Mouse (Mus musculus) forebrain, embryonic 10.5 days (tissue): ENCODE data around the gene Sestd1. TPM values are rescaled to one million over a fixed set of nuclear protein-coding genes. Genes with fewer than 3 reads are reported as not detected.

Experiments used
- DNase-seq: peaks from one replicate; pipeline ENCODE4 v3.0.0-alpha.2; 2017; ENCODE audit warnings: low spot score; ENCODE audit errors: extremely low spot score
- H3K27ac ChIP-seq: fragments of 300-500 bp; sonication (generic); 2 replicates; pipeline ENCODE4 v1.5.1; 2016; ENCODE audit warnings: mild to moderate bottlenecking
- H3K27me3 ChIP-seq: fragments of 300-500 bp; sonication (generic); 2 replicates; pipeline ENCODE4 v1.6.1; 2016; ENCODE audit warnings: mild to moderate bottlenecking; ENCODE audit not compliant: poor library complexity, severe bottlenecking
- H3K36me3 ChIP-seq: fragments of 300-500 bp; sonication (generic); replicated peaks from 2 replicates; pipeline ENCODE4 v1.6.1; 2016; ENCODE audit warnings: mild to moderate bottlenecking, moderate library complexity
- H3K4me1 ChIP-seq: fragments of 300-500 bp; sonication (generic); 2 replicates; pipeline ENCODE4 v1.6.1; 2016
- H3K4me3 ChIP-seq: fragments of 300-500 bp; sonication (generic); 2 replicates; pipeline ENCODE4 v1.5.1; 2016; ENCODE audit warnings: mild to moderate bottlenecking, moderate library complexity
- H3K9me3 ChIP-seq: fragments of 300-500 bp; sonication (generic); 2 replicates; pipeline ENCODE4 v1.6.1; 2016; ENCODE audit warnings: mild to moderate bottlenecking, moderate library complexity
- WGBS: fragments of 180-500 bp; shearing (Covaris S2); methylation state at CpG from one replicate; pipeline ENCODE4 v1.1.7; 2016; 5-methylcytosine and 5-hydroxymethylcytosine counted together
- polyA plus RNA-seq: library from polyadenylated mRNA; unstranded; fragments of >200 nt; fragmentation: Nextera tagmentation; extraction: Ambion mirVana; gene quantifications from 2 replicates; pipeline ENCODE4 v1.2.1, GENCODE M21; 2016

Sestd1 gene
- polyA plus RNA-seq, 1 experiment from 2014 or later, result 16.6 TPM

GRCm38 (mm10) chr2:77242248-77242647, 38.1 kb downstream of the Sestd1 start:
- 91% methylated on average over 6 of the region's 6 CpGs for WGBS
- H3K4me1 ChIP-seq, result peaks cover 11% of the 10 kb centered on the region
- no peak overlapping the region for H3K27ac ChIP-seq
- no peaks in the 10 kb centered on the region for H3K9me3 ChIP-seq
- H3K36me3 ChIP-seq, result peaks cover 73% of the 10 kb centered on the region
- no peak for DNase-seq
- H3K4me3 ChIP-seq, result no peak overlapping the region
- H3K27me3 ChIP-seq, result no peaks in the 10 kb centered on the region

- WGBS, result 95% methylated on average over 3 of the region's 3 CpGs
Measured at GRCm38 (mm10) chr2:77238607-77239006, 41.8 kb downstream of the Sestd1 start.

GRCm38 (mm10) chr2:77238046-77238445, 42.3 kb downstream of the Sestd1 start:
- WGBS, result 90% methylated on average over 3 of the region's 3 CpGs
- DNase-seq, result no peak
- peaks cover 72% of the 10 kb centered on the region for H3K36me3 ChIP-seq
- no peaks in the 10 kb centered on the region for H3K4me1 ChIP-seq
- H3K27ac ChIP-seq, result no peak overlapping the region
- H3K27me3 ChIP-seq, result no peaks in the 10 kb centered on the region
- no peaks in the 10 kb centered on the region for H3K9me3 ChIP-seq
- H3K4me3 ChIP-seq, result no peak overlapping the region

More at GRCm38 (mm10) chr2:77238607-77239006, 41.8 kb downstream of the Sestd1 start:
- H3K27me3 ChIP-seq, result no peaks in the 10 kb centered on the region
- no peak for DNase-seq
- no peak overlapping the region for H3K27ac ChIP-seq
- H3K4me1 ChIP-seq, result no peaks in the 10 kb centered on the region
- no peak overlapping the region for H3K4me3 ChIP-seq
- H3K9me3 ChIP-seq, result no peaks in the 10 kb centered on the region
- H3K36me3 ChIP-seq, result peaks cover 71% of the 10 kb centered on the region

GRCm38 (mm10) chr2:77236860-77237259, 43.5 kb downstream of the Sestd1 start:
- WGBS, result 89% methylated on average over 4 of the region's 4 CpGs
- peaks cover 76% of the 10 kb centered on the region for H3K36me3 ChIP-seq

GRCm38 (mm10) chr2:77235896-77236295, 44.5 kb downstream of the Sestd1 start:
- Histone ChIP-seq H3K4me3 (no peak overlapping the region), H3K9me3 (no peaks in the 10 kb centered on the region), H3K27ac (no peak overlapping the region), H3K4me1 (no peaks in the 10 kb centered on the region), H3K27me3 (no peaks in the 10 kb centered on the region), H3K36me3 (peaks cover 79% of the 10 kb centered on the region)
- DNase-seq, result no peak
- WGBS, result 93% methylated on average over 4 of the region's 4 CpGs

More at GRCm38 (mm10) chr2:77236860-77237259, 43.5 kb downstream of the Sestd1 start:
- H3K4me1 ChIP-seq, result no peaks in the 10 kb centered on the region
- H3K4me3 ChIP-seq, result no peak overlapping the region
- DNase-seq, result no peak
- H3K9me3 ChIP-seq, result no peaks in the 10 kb centered on the region
- H3K27me3 ChIP-seq, result no peaks in the 10 kb centered on the region
- H3K27ac ChIP-seq, result no peak overlapping the region

- H3K36me3 ChIP-seq, result peaks cover 57% of the 10 kb centered on the region
- DNase-seq, result no peak
- 90% methylated on average over 2 of the region's 2 CpGs for WGBS
- H3K9me3 ChIP-seq, result no peaks in the 10 kb centered on the region
- H3K4me1 ChIP-seq, result no peaks in the 10 kb centered on the region
- no peak overlapping the region for H3K27ac ChIP-seq
- no peaks in the 10 kb centered on the region for H3K27me3 ChIP-seq
- no peak overlapping the region for H3K4me3 ChIP-seq
Measured at GRCm38 (mm10) chr2:77232604-77233003, 47.8 kb downstream of the Sestd1 start.

GRCm38 (mm10) chr2:77220960-77221359, 59.4 kb downstream of the Sestd1 start:
- H3K4me3 ChIP-seq, result no peak overlapping the region
- H3K4me1 ChIP-seq, result no peaks in the 10 kb centered on the region
- 86% methylated on average over 2 of the region's 2 CpGs for WGBS
- H3K36me3 ChIP-seq, result peaks cover 20% of the 10 kb centered on the region
- no peak for DNase-seq
- no peaks in the 10 kb centered on the region for H3K9me3 ChIP-seq
- H3K27ac ChIP-seq, result no peak overlapping the region
- no peaks in the 10 kb centered on the region for H3K27me3 ChIP-seq

GRCm38 (mm10) chr2:77212885-77213284, 67.5 kb downstream of the Sestd1 start:
- H3K27ac ChIP-seq, result no peak overlapping the region
- no peaks in the 10 kb centered on the region for H3K27me3 ChIP-seq
- H3K4me1 ChIP-seq, result no peaks in the 10 kb centered on the region
- WGBS, result 85% methylated on average over 5 of the region's 5 CpGs
- DNase-seq, result no peak
- peaks cover 60% of the 10 kb centered on the region for H3K36me3 ChIP-seq
- no peaks in the 10 kb centered on the region for H3K9me3 ChIP-seq
- no peak overlapping the region for H3K4me3 ChIP-seq

- no peak overlapping the region for H3K4me3 ChIP-seq
- H3K36me3 ChIP-seq, result peaks cover 44% of the 10 kb centered on the region
- no peaks in the 10 kb centered on the region for H3K4me1 ChIP-seq
- WGBS, result 92% methylated on average over 3 of the region's 3 CpGs
- no peaks in the 10 kb centered on the region for H3K27me3 ChIP-seq
- H3K9me3 ChIP-seq, result no peaks in the 10 kb centered on the region
- H3K27ac ChIP-seq, result no peak overlapping the region
- no peak for DNase-seq
Measured at GRCm38 (mm10) chr2:77206951-77207350, 73.4 kb downstream of the Sestd1 start.

- H3K27ac ChIP-seq, result no peak overlapping the region
- H3K27me3 ChIP-seq, result no peaks in the 10 kb centered on the region
- 59% methylated on average over 2 of the region's 2 CpGs for WGBS
- H3K36me3 ChIP-seq, result peaks cover 29% of the 10 kb centered on the region
- H3K4me3 ChIP-seq, result no peak overlapping the region
- H3K9me3 ChIP-seq, result no peaks in the 10 kb centered on the region
- no peaks in the 10 kb centered on the region for H3K4me1 ChIP-seq
- no peak for DNase-seq
Measured at GRCm38 (mm10) chr2:77203916-77204315, 76.5 kb downstream of the Sestd1 start.

GRCm38 (mm10) chr2:77201900-77202299, 78.5 kb downstream of the Sestd1 start:
- no peak overlapping the region for H3K4me3 ChIP-seq
- 96% methylated on average over 1 of the region's 1 CpGs for WGBS
- H3K27ac ChIP-seq, result no peak overlapping the region
- no peak for DNase-seq
- peaks cover 37% of the 10 kb centered on the region for H3K36me3 ChIP-seq
- no peaks in the 10 kb centered on the region for H3K4me1 ChIP-seq
- H3K9me3 ChIP-seq, result no peaks in the 10 kb centered on the region
- H3K27me3 ChIP-seq, result no peaks in the 10 kb centered on the region

- Histone ChIP-seq H3K36me3 (peaks cover 41% of the 10 kb centered on the region), H3K27me3 (no peaks in the 10 kb centered on the region), H3K9me3 (no peaks in the 10 kb centered on the region), H3K27ac (no peak overlapping the region), H3K4me1 (no peaks in the 10 kb centered on the region), H3K4me3 (no peak overlapping the region)
- no peak for DNase-seq
- whole genome bisulfite sequencing, result 94% methylated on average over 5 of the region's 5 CpGs
Measured at GRCm38 (mm10) chr2:77200958-77201614, 79.3 kb downstream of the Sestd1 start.

GRCm38 (mm10) chr2:77200379-77200778, 80.0 kb downstream of the Sestd1 start:
- Histone ChIP-seq H3K4me1 (no peaks in the 10 kb centered on the region), H3K4me3 (no peak overlapping the region), H3K36me3 (peaks cover 42% of the 10 kb centered on the region), H3K27me3 (no peaks in the 10 kb centered on the region), H3K27ac (no peak overlapping the region), H3K9me3 (no peaks in the 10 kb centered on the region)
- DNase-seq, result no peak
- 89% methylated on average over 4 of the region's 4 CpGs for WGBS

GRCm38 (mm10) chr2:77198246-77198645, 82.1 kb downstream of the Sestd1 start:
- Histone ChIP-seq H3K4me1 (no peaks in the 10 kb centered on the region), H3K27me3 (no peaks in the 10 kb centered on the region), H3K9me3 (no peaks in the 10 kb centered on the region), H3K36me3 (peaks cover 62% of the 10 kb centered on the region), H3K27ac (no peak overlapping the region), H3K4me3 (no peak overlapping the region)
- DNase-seq, result no peak
- 92% methylated on average over 5 of the region's 5 CpGs for WGBS
